Mouse (Mus musculus): ENCODE results near the gene Galnt14. TPM values are rescaled to one million over a fixed set of nuclear protein-coding genes. Genes with fewer than 3 reads are reported as not detected.

Galnt14 gene
- total RNA-seq, 1 experiment from 2014 or later, result 0.89 TPM

DNA sequence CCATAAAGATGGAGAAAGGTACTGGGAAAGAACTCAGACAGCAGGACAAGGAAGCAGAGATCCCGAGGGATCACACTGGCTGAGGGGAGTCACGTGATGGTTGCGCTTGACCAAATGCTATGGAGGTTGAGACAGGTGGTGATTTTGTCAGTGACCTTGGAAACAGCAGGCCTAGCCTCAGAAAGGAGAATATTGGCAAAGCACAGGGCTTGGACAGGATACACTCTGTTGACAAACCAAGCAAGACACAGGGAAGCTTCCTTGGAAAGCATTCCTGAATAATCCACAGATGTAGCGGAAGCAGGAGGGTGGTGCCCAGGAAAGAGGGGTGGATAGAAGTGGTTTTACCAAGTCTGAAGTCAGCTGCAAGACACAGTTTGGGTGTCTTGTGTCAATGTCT, 206.1 kb downstream of the Galnt14 start:
- no peak for DNase-seq

DNA sequence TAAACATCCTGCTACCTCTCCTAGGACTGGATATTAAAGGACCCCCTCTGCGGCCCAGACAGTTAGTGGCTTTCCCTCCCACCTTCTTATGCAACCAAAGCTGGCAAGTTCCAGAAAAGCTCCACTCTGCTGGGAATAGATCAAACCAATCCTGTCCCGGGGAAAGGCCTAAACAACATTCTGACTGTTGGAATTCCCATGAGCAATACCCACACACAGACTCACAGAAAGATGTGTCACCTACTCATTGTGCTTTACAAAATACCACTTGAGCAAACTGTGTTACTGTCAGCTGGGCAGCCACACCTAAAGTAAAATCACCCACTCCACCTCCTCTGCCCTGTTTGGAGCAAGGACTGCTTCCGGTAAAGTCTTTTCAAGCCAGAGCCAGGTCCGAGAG, 207.6 kb downstream of the Galnt14 start:
- DNase-seq, result no peak

DNA sequence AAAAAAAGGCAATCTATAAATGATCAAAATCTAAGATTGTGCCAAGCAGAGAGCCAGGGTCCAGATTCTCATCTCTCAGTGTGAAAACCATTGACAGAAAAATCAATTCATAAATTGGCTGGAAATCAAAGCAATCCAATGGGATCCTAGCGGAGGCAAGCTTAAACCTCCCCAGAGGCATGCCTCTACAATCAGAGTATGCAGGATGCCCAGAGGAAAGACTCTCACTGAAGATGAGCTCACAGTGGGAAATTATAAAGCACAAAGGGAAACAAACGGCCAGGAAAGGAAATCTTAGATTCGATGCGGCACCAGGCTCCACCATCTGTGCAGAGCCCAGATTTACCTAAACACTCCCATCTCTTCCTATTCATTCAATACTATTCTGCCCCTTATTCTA, 220.7 kb downstream of the Galnt14 start:
- no peak for DNase-seq

DNA sequence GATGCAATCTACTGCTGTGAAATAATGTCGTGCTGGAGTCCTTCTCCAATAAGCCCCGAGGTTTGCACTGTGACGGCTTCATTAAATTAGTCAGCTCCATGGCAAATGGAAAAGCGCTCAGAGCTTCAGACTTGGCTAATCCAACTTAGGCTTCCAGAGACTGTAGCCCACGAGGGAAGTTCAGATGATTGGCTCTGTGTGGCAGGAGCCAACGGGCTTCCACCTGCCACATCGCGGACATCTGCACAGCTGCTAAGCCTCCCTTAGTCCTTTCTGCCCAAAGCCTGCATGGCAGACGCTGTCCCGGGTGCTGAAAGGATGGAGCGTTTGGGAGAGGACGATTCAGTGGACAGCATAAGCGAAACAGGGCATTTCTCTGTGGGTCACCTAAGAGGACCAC, 222.5 kb downstream of the Galnt14 start:
- peak; percentile 72 for DNase-seq

DNA sequence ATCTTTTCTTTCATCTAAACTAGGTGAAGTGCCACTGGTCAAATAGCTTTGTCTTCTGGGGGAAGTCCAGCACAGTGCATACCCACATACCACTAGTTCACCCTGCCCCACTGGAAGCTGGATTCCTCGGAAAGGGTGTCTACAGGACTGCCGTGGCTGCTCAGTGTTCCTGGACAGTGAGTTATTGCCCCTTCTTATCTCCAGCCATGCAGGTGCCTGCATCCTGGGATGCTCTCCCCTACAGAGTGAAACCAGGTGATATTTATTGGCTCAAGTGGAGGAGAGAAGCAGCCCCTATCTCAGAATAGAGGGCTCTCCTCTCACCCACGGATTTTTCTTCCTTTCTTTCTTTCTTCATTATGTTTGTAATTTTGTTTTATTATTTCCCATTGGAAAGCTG, 222.9 kb downstream of the Galnt14 start:
- DNase-seq, result no peak

DNA sequence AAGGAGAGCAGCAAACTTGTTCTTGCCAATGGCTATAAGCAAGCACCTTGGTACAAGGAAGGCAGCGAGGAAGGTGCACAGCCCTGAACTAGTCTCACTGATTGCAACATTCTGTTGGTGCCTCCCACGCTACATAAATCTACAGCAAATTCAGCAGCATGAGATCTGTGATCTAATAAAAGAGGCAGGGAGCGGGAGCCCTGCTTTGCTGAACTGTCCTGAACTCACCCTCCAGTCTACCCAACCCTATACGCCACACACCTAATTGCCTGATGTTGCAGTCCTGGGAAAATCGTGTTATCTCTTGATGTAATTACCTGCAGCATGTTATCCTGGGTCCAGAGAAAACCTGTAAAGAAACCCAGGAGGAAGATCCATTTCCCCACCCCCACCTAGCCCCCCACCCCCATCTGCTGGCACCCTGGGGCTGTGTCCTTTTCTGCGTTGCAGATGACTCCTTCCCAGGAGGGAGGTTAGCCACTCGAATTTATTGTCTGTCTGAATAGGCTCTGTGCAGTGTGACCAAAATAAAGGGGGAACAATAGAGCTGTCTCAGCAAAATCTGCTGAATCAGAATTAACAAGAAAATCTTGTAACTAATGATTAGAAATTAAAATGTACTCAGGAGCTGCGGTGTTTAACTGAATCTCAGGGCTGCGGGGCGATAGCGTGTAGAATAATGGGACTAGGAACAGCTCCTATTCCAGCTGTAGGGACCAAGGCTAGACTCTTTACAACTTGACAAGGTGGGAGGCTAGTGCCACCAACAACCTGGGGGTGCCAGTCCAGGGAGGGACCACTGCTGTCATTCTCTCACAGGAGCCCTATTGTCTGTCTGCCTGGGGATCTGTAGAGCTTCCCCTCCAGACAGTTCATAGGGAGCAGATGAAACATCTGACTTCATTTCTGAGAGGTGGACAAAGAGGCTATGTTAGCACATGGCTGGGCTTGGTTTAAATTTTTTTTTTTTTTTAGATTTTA, 232.9 kb downstream of the Galnt14 start:
- DNase-seq, result no peak

DNA sequence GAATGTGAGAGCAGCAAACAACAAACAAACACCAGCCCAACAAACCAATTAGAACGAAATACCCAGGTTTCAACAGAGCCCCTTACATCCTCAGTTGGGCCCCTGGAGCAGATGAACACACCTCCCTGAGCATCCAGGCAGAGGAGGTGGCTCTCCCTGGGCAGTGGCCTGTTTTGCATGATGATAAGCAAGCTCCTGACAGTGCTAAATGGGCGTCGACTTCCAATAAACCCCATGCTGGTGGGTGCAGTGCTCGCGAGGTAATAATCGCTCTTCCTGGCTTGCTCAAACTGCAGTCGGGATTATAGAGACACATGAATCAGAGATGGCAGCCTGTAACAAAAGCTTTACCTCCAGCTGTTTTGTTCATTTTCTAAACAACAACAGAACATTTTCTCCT, 235.9 kb downstream of the Galnt14 start:
- no peak for DNase-seq

DNA sequence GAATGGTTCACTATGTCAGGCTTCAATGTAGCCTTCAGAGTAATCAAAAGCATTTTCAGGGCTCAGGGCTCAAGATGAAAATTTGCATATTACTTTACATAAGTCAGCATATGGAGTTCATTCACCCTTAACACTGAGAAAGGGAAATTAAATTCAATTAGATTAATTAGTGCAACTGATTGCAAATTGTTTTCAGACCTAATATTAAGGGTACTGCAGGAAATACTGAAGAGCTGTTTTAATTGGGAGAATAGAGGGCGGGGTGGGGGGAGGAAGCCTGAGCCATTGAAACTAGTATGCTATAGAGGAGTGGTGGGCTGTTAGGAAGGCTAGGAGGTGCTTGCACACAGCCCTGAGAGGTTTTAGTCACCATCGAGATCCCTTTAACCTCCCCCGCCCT, 237.2 kb downstream of the Galnt14 start:
- no peak for DNase-seq

DNA sequence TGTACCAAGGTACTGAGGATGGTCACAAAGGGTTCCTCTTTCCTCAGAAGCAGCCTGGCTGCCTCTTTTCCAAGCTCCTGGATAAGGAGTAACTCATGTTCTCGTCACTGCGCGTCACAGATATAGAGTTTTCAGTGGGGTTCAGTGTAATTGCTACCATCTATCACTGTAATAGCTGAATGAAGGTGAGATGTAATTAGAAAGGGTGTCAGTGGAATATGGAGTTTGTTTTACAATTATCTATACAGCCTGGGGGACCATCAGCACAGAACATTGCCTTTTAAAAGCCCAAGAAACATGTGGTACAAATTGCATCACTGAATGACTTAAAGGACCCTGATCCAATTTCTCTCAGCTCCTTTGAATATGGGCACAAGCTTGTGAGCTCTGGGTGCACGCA, 249.4 kb downstream of the Galnt14 start:
- DNase-seq, result no peak

DNA sequence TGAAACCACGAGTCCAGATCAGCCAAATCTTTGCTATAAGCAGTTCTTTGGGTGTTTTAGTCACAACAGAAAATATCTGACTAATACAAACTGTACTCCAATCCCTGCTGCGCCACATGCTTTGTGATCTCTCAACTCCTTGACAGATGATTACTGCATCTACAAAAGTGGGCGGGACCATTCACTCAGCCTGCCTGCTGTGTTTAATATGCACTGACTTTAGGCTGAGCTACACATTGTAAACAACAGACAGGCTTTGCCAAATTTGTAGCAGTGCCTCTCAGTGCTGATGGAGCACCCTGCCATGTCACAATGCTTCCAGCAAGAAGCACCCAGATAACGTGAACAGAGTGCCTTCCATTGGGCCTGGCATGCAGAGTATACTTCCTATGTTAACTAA, 251.5 kb downstream of the Galnt14 start:
- no peak for DNase-seq

DNA sequence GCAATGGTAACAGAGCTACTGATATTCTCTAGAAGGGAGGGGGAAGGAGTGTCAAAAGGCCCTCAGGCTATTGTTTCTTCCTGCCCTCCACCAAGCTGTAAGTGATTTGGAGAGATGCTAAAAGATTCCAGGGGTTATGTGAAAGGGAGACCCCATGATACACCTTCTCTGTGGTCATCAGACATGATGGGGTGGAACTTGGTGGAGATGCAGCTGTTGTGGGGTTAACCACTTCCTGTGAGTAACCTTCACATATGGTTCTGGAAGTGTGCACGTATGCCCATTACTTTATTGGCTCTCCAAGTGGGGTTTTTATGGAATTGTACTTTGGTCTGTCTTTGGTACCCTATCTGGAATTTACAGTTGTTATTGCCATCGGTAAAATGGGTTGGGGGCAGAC, 253.7 kb downstream of the Galnt14 start:
- DNase-seq, result no peak

DNA sequence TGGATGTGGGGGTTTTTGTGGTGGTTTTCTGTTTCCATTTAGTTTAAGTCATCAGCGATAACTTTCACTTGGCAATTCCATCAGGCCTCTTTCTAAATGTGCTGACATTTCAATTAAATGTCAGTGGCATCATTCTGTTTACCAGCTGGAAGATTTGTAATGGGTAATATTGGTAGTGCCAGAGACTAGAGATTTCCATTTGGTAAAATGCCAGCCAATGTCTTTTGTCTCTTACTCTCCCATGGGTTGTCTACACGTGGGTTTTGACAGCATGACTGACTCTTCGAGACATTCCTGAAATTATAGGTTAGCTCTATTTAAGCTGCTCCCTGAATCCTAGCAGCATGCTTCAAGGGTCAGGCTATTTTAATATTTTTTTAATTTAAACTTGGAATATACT, 256.6 kb downstream of the Galnt14 start:
- DNase-seq, result no peak

DNA sequence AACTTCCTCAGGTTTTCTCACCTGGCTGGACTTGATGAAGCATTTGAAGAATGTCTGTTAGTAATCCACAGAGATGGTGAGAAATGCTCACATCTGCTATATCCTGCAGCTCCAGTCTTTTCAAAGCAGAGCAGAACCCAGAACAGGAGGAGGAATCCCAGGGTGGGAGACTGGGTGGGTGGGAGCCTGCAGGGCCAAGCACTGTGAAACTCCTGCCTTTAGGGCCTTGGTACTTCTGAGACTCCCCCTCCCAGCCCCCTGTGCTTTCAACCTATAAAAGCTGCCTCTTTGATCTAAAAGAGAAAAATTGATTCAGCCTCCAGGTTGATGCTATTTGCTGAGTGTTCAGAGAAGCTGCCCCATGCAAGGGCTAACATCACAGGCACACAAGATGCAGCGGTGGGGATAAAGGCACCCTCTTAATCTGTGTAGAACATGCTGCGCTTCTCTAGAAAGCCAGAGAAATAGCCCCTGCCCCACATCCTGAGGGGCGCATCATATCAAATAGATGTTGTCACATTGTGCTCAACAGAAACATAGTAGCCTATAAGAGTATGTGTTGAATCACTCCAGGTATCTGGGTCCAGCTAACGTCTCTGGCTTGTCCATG, 258.0 kb downstream of the Galnt14 start:
- DNase-seq, result no peak

DNA sequence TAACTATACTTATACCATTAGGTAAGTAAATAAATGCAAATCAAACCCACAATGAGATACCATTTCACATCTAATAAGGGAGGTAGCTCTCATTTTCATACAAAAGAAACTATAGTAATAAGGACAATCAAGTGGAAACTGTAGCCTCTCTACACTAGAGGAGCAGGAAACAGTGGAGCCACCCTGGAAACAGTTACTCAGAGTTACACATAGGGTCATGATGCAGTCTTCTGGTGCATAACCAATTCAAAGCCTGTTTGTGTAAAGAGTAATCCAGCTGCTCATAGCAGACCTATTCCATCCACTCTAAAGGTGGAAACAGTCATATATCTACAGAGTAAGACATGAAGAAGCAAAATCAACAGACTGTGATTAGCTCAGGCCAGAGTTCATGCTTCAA, 261.1 kb downstream of the Galnt14 start:
- no peak for DNase-seq

Other genes starting within 250 kb of the Galnt14 start
- gene Ehd3, start 93.7 kb upstream of the Galnt14 start, total RNA-seq (2021), result 72.5 and 74.0 TPM in 2 replicates
- 210 and 252 TPM in 2 replicates for gene Xdh, start 239.7 kb upstream of the Galnt14 start, total RNA-seq (2021)

Measured in adrenal gland, postnatal 14 days (tissue).